Mouse (Mus musculus): Measurements from ENCODE around the gene Kcna5. TPM values are rescaled to one million over a fixed set of nuclear protein-coding genes. Genes with fewer than 3 reads are reported as not detected.

Kcna5 gene
- polyA plus RNA-seq, 1 experiment = 1.6 TPM

- WGBS = 84% methylated on average over 16 of the region's 16 CpGs
These were observed 9.2 kb upstream of the Kcna5 start for GRCm38 (mm10) chr6:126544107-126545036.

GRCm38 (mm10) chr6:126542724-126543123, 7.5 kb upstream of the Kcna5 start:
- Histone ChIP-seq H3K27ac (ENCODE audit: control insufficient read depth, insufficient read depth, low read length) (no peak overlapping the region), H3K27me3 (ENCODE audit: control insufficient read depth, insufficient read depth, low read length) (no peaks in the 10 kb centered on the region), H3K4me3 (ENCODE audit: control insufficient read depth, insufficient read depth, low read length) (no peak overlapping the region), H3K36me3 (ENCODE audit: control insufficient read depth, insufficient read depth, low read length) (no peaks in the 10 kb centered on the region), H3K4me1 (replicated peaks; ENCODE audit: control insufficient read depth, insufficient read depth, low read length) (no peaks in the 10 kb centered on the region)
- WGBS = 85% methylated on average over 4 of the region's 4 CpGs
- DNase-seq = no peak
- TF ChIP-seq CTCF (IDR thresholded peaks at IDR 0.05; ENCODE audit: borderline replicate concordance, control insufficient read depth, extremely low read depth, insufficient read depth, low read length, poor library complexity) = no peak

More at GRCm38 (mm10) chr6:126544107-126545036, 9.2 kb upstream of the Kcna5 start:
- H3K27ac ChIP-seq (ENCODE audit: control insufficient read depth, insufficient read depth, low read length) = no peak overlapping the region
- H3K4me3 ChIP-seq (ENCODE audit: control insufficient read depth, insufficient read depth, low read length) = no peak overlapping the region
- no peak for TF ChIP-seq CTCF (IDR thresholded peaks at IDR 0.05; ENCODE audit: borderline replicate concordance, control insufficient read depth, extremely low read depth, insufficient read depth, low read length, poor library complexity)
- no peak for TF ChIP-seq POLR2A (IDR thresholded peaks at IDR 0.05; ENCODE audit: control insufficient read depth, extremely low read depth, insufficient read depth, low read length, poor library complexity)
- no peaks in the 10 kb centered on the region for H3K36me3 ChIP-seq (ENCODE audit: control insufficient read depth, insufficient read depth, low read length)
- DNase-seq = no peak
- no peaks in the 10 kb centered on the region for H3K27me3 ChIP-seq (ENCODE audit: control insufficient read depth, insufficient read depth, low read length)
- H3K4me1 ChIP-seq (replicated peaks; ENCODE audit: control insufficient read depth, insufficient read depth, low read length) = no peaks in the 10 kb centered on the region

GRCm38 (mm10) chr6:126537512-126537911, 2.3 kb upstream of the Kcna5 start:
- Histone ChIP-seq H3K27ac (ENCODE audit: control insufficient read depth, insufficient read depth, low read length) (no peak overlapping the region), H3K36me3 (ENCODE audit: control insufficient read depth, insufficient read depth, low read length) (no peaks in the 10 kb centered on the region), H3K4me1 (replicated peaks; ENCODE audit: control insufficient read depth, insufficient read depth, low read length) (no peaks in the 10 kb centered on the region), H3K4me3 (ENCODE audit: control insufficient read depth, insufficient read depth, low read length) (no peak overlapping the region), H3K27me3 (ENCODE audit: control insufficient read depth, insufficient read depth, low read length) (no peaks in the 10 kb centered on the region)
- DNase-seq = no peak
- TF ChIP-seq CTCF (IDR thresholded peaks at IDR 0.05; ENCODE audit: borderline replicate concordance, control insufficient read depth, extremely low read depth, insufficient read depth, low read length, poor library complexity) (no peak), POLR2A (IDR thresholded peaks at IDR 0.05; ENCODE audit: control insufficient read depth, extremely low read depth, insufficient read depth, low read length, poor library complexity) (no peak)
- WGBS = 74% methylated on average over 2 of the region's 2 CpGs

GRCm38 (mm10) chr6:126536926-126537325, 1.7 kb upstream of the Kcna5 start:
- no peak overlapping the region for H3K4me3 ChIP-seq (ENCODE audit: control insufficient read depth, insufficient read depth, low read length)
- H3K36me3 ChIP-seq (ENCODE audit: control insufficient read depth, insufficient read depth, low read length) = no peaks in the 10 kb centered on the region
- H3K27me3 ChIP-seq (ENCODE audit: control insufficient read depth, insufficient read depth, low read length) = no peaks in the 10 kb centered on the region
- TF ChIP-seq CTCF (IDR thresholded peaks at IDR 0.05; ENCODE audit: borderline replicate concordance, control insufficient read depth, extremely low read depth, insufficient read depth, low read length, poor library complexity) (no peak), POLR2A (IDR thresholded peaks at IDR 0.05; ENCODE audit: control insufficient read depth, extremely low read depth, insufficient read depth, low read length, poor library complexity) (no peak)
- DNase-seq = no peak
- 86% methylated on average over 4 of the region's 4 CpGs for WGBS
- H3K27ac ChIP-seq (ENCODE audit: control insufficient read depth, insufficient read depth, low read length) = no peak overlapping the region
- no peaks in the 10 kb centered on the region for H3K4me1 ChIP-seq (replicated peaks; ENCODE audit: control insufficient read depth, insufficient read depth, low read length)

GRCm38 (mm10) chr6:126535911-126536270, 679 bp upstream of the Kcna5 start:
- whole genome bisulfite sequencing = 62% methylated on average over 1 of the region's 1 CpGs
- TF ChIP-seq POLR2A (IDR thresholded peaks at IDR 0.05; ENCODE audit: control insufficient read depth, extremely low read depth, insufficient read depth, low read length, poor library complexity) = no peak
- no peak for TF ChIP-seq CTCF (IDR thresholded peaks at IDR 0.05; ENCODE audit: borderline replicate concordance, control insufficient read depth, extremely low read depth, insufficient read depth, low read length, poor library complexity)
- Histone ChIP-seq H3K4me3 (ENCODE audit: control insufficient read depth, insufficient read depth, low read length) (no peak overlapping the region), H3K4me1 (replicated peaks; ENCODE audit: control insufficient read depth, insufficient read depth, low read length) (no peaks in the 10 kb centered on the region), H3K27ac (ENCODE audit: control insufficient read depth, insufficient read depth, low read length) (no peak overlapping the region), H3K27me3 (ENCODE audit: control insufficient read depth, insufficient read depth, low read length) (no peaks in the 10 kb centered on the region), H3K36me3 (ENCODE audit: control insufficient read depth, insufficient read depth, low read length) (no peaks in the 10 kb centered on the region)
- no peak for DNase-seq

GRCm38 (mm10) chr6:126534531-126535207, 543 bp downstream of the Kcna5 start:
- no peaks in the 10 kb centered on the region for H3K36me3 ChIP-seq (ENCODE audit: control insufficient read depth, insufficient read depth, low read length)
- H3K27me3 ChIP-seq (ENCODE audit: control insufficient read depth, insufficient read depth, low read length) = no peaks in the 10 kb centered on the region
- 17% methylated on average over 31 of the region's 31 CpGs for WGBS
- DNase-seq = no peak
- H3K4me3 ChIP-seq (ENCODE audit: control insufficient read depth, insufficient read depth, low read length) = no peak overlapping the region
- no peaks in the 10 kb centered on the region for H3K4me1 ChIP-seq (replicated peaks; ENCODE audit: control insufficient read depth, insufficient read depth, low read length)
- no peak for TF ChIP-seq POLR2A (IDR thresholded peaks at IDR 0.05; ENCODE audit: control insufficient read depth, extremely low read depth, insufficient read depth, low read length, poor library complexity)
- no peak for TF ChIP-seq CTCF (IDR thresholded peaks at IDR 0.05; ENCODE audit: borderline replicate concordance, control insufficient read depth, extremely low read depth, insufficient read depth, low read length, poor library complexity)
- H3K27ac ChIP-seq (ENCODE audit: control insufficient read depth, insufficient read depth, low read length) = no peak overlapping the region
